Mouse (Mus musculus) MEL (cell line): Measurements from ENCODE around the gene Htatip2. TPM values are rescaled to one million over a fixed set of nuclear protein-coding genes. Genes with fewer than 3 reads are reported as not detected.

Experiments
- DNase-seq: peaks from one replicate; pipeline ENCODE4 v3.0.0; 2011; ENCODE audit warnings: low read depth, low spot score
- H3K27ac ChIP-seq: 2 replicates; pipeline ENCODE4 v1.5.1; 2012; ENCODE audit warnings: low read depth, mild to moderate bottlenecking, control low read depth, low read length, moderate library complexity; ENCODE audit not compliant: control insufficient read depth
- H3K27me3 ChIP-seq, 2 experiments: fragments of 150-350 bp in 1 of 2; sonication (generic) in 1 of 2; 2 replicates each; pipeline ENCODE4 v1.6.1; 2012; ENCODE audit warnings: low read length in 2 of 2, mild to moderate bottlenecking in 2 of 2, improper control_type of control experiment in 1 of 2, moderate library complexity in 1 of 2; ENCODE audit not compliant: insufficient read depth in 2 of 2, control insufficient read depth in 1 of 2
- H3K36me3 ChIP-seq, 2 experiments: 2 replicates each; pipeline ENCODE4 v1.6.1; 2012 to 2014; ENCODE audit warnings: low read length in 2 of 2, improper control_type of control experiment in 1 of 2, inconsistent platforms in 1 of 2, mild to moderate bottlenecking in 1 of 2; ENCODE audit not compliant: insufficient read depth in 2 of 2, control insufficient read depth in 1 of 2
- H3K4me1 ChIP-seq, 2 experiments: fragments of 150-350 bp in 1 of 2; sonication (generic) in 1 of 2; 2 replicates each; pipeline ENCODE4 v1.6.1; 2012; ENCODE audit warnings: low read length in 2 of 2, improper control_type of control experiment in 1 of 2, mild to moderate bottlenecking in 1 of 2; ENCODE audit not compliant: insufficient read depth in 2 of 2, control insufficient read depth in 1 of 2
- H3K4me3 ChIP-seq, 2 experiments: fragments of 150-350 bp in 1 of 2; sonication (generic) in 1 of 2; 2 replicates each; pipeline ENCODE4 v1.5.1; 2012; ENCODE audit warnings: low read depth in 2 of 2, low read length in 2 of 2, mild to moderate bottlenecking in 2 of 2, moderate library complexity in 2 of 2, control low read depth in 1 of 2, improper control_type of control experiment in 1 of 2; ENCODE audit not compliant: control insufficient read depth in 1 of 2, insufficient read depth in 1 of 2
- H3K79me2 ChIP-seq: 2 replicates; pipeline ENCODE4 v1.6.1; 2012; ENCODE audit warnings: mild to moderate bottlenecking, low read length, moderate library complexity; ENCODE audit not compliant: control insufficient read depth, poor library complexity, insufficient read depth
- H3K9ac ChIP-seq: 2 replicates; pipeline ENCODE4 v1.6.1; 2012; ENCODE audit warnings: low read depth, mild to moderate bottlenecking, control low read depth, low read length, moderate library complexity; ENCODE audit not compliant: control insufficient read depth, poor library complexity, severe bottlenecking
- H3K9me3 ChIP-seq: fragments of 150-350 bp; sonication (generic); replicated peaks from 2 replicates; pipeline ENCODE4 v1.6.1; 2012; ENCODE audit warnings: mild to moderate bottlenecking, low read length, improper control_type of control experiment, moderate library complexity; ENCODE audit not compliant: insufficient read depth
- BHLHE40 ChIP-seq: IDR thresholded peaks from 2 replicates; pipeline ENCODE4 v1.6.1; 2012; ENCODE audit warnings: low read depth, mild to moderate bottlenecking, inconsistent platforms, low read length, improper control_type of control experiment, borderline replicate concordance
- CHD1 ChIP-seq: IDR thresholded peaks from 2 replicates; pipeline ENCODE4 v1.6.1; 2012; ENCODE audit warnings: low read depth, mild to moderate bottlenecking, inconsistent platforms, low read length, improper control_type of control experiment
- CHD2 ChIP-seq: IDR thresholded peaks from 2 replicates; pipeline ENCODE4 v1.6.1; 2011; ENCODE audit warnings: low read length, improper control_type of control experiment
- CTCF ChIP-seq, 3 experiments: IDR thresholded peaks in 2 of 3; conservative IDR thresholded peaks in 1 of 3; 2 replicates each; pipeline ENCODE4 v1.5.1; 2011 to 2012; ENCODE audit warnings: low read length in 3 of 3, low read depth in 2 of 3, mild to moderate bottlenecking in 2 of 3, improper control_type of control experiment in 1 of 3, inconsistent platforms in 1 of 3, mixed read lengths in 1 of 3, moderate library complexity in 1 of 3; ENCODE audit not compliant: control insufficient read depth in 1 of 3, insufficient read depth in 1 of 3, poor library complexity in 1 of 3, severe bottlenecking in 1 of 3
- E2F4 ChIP-seq: IDR thresholded peaks from 2 replicates; pipeline ENCODE4 v1.6.1; 2011; ENCODE audit warnings: low read depth, low read length, improper control_type of control experiment, borderline replicate concordance
- ELF1 ChIP-seq: IDR thresholded peaks from 2 replicates; pipeline ENCODE4 v1.6.1; 2014; ENCODE audit warnings: low read depth, mild to moderate bottlenecking, inconsistent platforms, low read length, improper control_type of control experiment, moderate library complexity
- EP300 ChIP-seq, 2 experiments: IDR thresholded peaks; 2 replicates each; pipeline ENCODE4 v1.6.1; 2011; ENCODE audit warnings: improper control_type of control experiment in 2 of 2, low read length in 2 of 2, low read depth in 1 of 2, mild to moderate bottlenecking in 1 of 2
- ETS1 ChIP-seq: IDR thresholded peaks from 2 replicates; pipeline ENCODE4 v1.6.1; 2012; ENCODE audit warnings: low read depth, mild to moderate bottlenecking, inconsistent platforms, low read length, improper control_type of control experiment, moderate library complexity
- GABPA ChIP-seq: IDR thresholded peaks from 2 replicates; pipeline ENCODE4 v1.6.1; 2012; ENCODE audit warnings: low read depth, mild to moderate bottlenecking, inconsistent platforms, low read length, improper control_type of control experiment, moderate library complexity
- GATA1 ChIP-seq: IDR thresholded peaks from 2 replicates; pipeline ENCODE4 v1.6.1; 2011; ENCODE audit warnings: low read depth, low read length, improper control_type of control experiment
- JUND ChIP-seq: IDR thresholded peaks from 2 replicates; pipeline ENCODE4 v1.6.1; 2011; ENCODE audit warnings: low read depth, mild to moderate bottlenecking, improper control_type of control experiment, low read length
- MAFK ChIP-seq: IDR thresholded peaks from 2 replicates; pipeline ENCODE4 v1.6.1; 2011; ENCODE audit warnings: low read depth, mild to moderate bottlenecking, low read length, improper control_type of control experiment, borderline replicate concordance
- MAX ChIP-seq: IDR thresholded peaks from 2 replicates; pipeline ENCODE4 v1.6.1; 2011; ENCODE audit warnings: low read length, improper control_type of control experiment
- MAZ ChIP-seq: IDR thresholded peaks from 2 replicates; pipeline ENCODE4 v1.6.1; 2012; ENCODE audit warnings: low read depth, mild to moderate bottlenecking, inconsistent platforms, low read length, improper control_type of control experiment
- MEF2A ChIP-seq: IDR thresholded peaks from 2 replicates; pipeline ENCODE4 v1.6.1; 2014; ENCODE audit warnings: low read depth, mild to moderate bottlenecking, inconsistent platforms, low read length, improper control_type of control experiment; ENCODE audit not compliant: poor library complexity, insufficient replicate concordance, severe bottlenecking; ENCODE audit errors: extremely low read depth
- MXI1 ChIP-seq: IDR thresholded peaks from 2 replicates; pipeline ENCODE4 v1.6.1; 2011; ENCODE audit warnings: mild to moderate bottlenecking, low read depth, low read length, improper control_type of control experiment
- MYB ChIP-seq: IDR thresholded peaks from 2 replicates; pipeline ENCODE4 v1.6.1; 2011; ENCODE audit warnings: mild to moderate bottlenecking, low read depth, low read length, improper control_type of control experiment
- MYC ChIP-seq: IDR thresholded peaks from 2 replicates; pipeline ENCODE4 v1.6.1; 2011; ENCODE audit warnings: low read depth, mild to moderate bottlenecking, low read length, improper control_type of control experiment, moderate library complexity
- NELFE ChIP-seq: IDR thresholded peaks from 2 replicates; pipeline ENCODE4 v1.6.1; 2011; ENCODE audit warnings: low read depth, low read length, improper control_type of control experiment
- POLR2A ChIP-seq, 2 experiments: IDR thresholded peaks; 2 replicates each; pipeline ENCODE4 v1.6.1; 2011 to 2012; ENCODE audit warnings: low read length in 2 of 2, mild to moderate bottlenecking in 2 of 2, control low read depth in 1 of 2, improper control_type of control experiment in 1 of 2, low read depth in 1 of 2, moderate library complexity in 1 of 2; ENCODE audit not compliant: control insufficient read depth in 1 of 2, insufficient read depth in 1 of 2, poor library complexity in 1 of 2
- POLR2AphosphoS2 ChIP-seq: IDR thresholded peaks from 2 replicates; pipeline ENCODE4 v1.6.1; 2011; ENCODE audit warnings: low read length, improper control_type of control experiment
- POLR2AphosphoS5 ChIP-seq: IDR thresholded peaks from 2 replicates; pipeline ENCODE4 v1.6.1; 2012; ENCODE audit warnings: low read depth, borderline replicate concordance, mild to moderate bottlenecking, inconsistent platforms, low read length, moderate library complexity, mixed read lengths
- RAD21 ChIP-seq: IDR thresholded peaks from 2 replicates; pipeline ENCODE4 v1.6.1; 2011; ENCODE audit warnings: mild to moderate bottlenecking, low read depth, low read length, improper control_type of control experiment
- RCOR1 ChIP-seq: IDR thresholded peaks from 2 replicates; pipeline ENCODE4 v1.6.1; 2012; ENCODE audit warnings: low read depth, mild to moderate bottlenecking, inconsistent platforms, low read length, improper control_type of control experiment
- SIN3A ChIP-seq: IDR thresholded peaks from 2 replicates; pipeline ENCODE4 v1.6.1; 2012; ENCODE audit warnings: low read length, improper control_type of control experiment, inconsistent platforms
- SMC3 ChIP-seq: IDR thresholded peaks from 2 replicates; pipeline ENCODE4 v1.6.1; 2011; ENCODE audit warnings: low read depth, low read length, improper control_type of control experiment
- TAL1 ChIP-seq: IDR thresholded peaks from 2 replicates; pipeline ENCODE4 v1.6.1; 2012; ENCODE audit warnings: mild to moderate bottlenecking, inconsistent platforms, low read length, moderate library complexity, mixed read lengths
- TBP ChIP-seq: IDR thresholded peaks from 2 replicates; pipeline ENCODE4 v1.8.0; 2011; ENCODE audit warnings: low read depth, low read length, improper control_type of control experiment
- TCF12 ChIP-seq: IDR thresholded peaks from 2 replicates; pipeline ENCODE4 v1.6.1; 2014; ENCODE audit warnings: low read depth, mild to moderate bottlenecking, inconsistent platforms, low read length, improper control_type of control experiment, moderate library complexity
- UBTF ChIP-seq: IDR thresholded peaks from 2 replicates; pipeline ENCODE4 v1.6.1; 2012; ENCODE audit warnings: low read depth, mild to moderate bottlenecking, inconsistent platforms, low read length, improper control_type of control experiment, moderate library complexity, borderline replicate concordance; ENCODE audit not compliant: insufficient read depth
- USF1 ChIP-seq: IDR thresholded peaks from 2 replicates; pipeline ENCODE4 v1.6.1; 2014; ENCODE audit warnings: low read depth, mild to moderate bottlenecking, inconsistent platforms, low read length, improper control_type of control experiment, moderate library complexity
- ZC3H11A ChIP-seq: IDR thresholded peaks from 2 replicates; pipeline ENCODE4 v1.6.1; 2012; ENCODE audit warnings: low read depth, mild to moderate bottlenecking, inconsistent platforms, low read length, improper control_type of control experiment
- ZKSCAN1 ChIP-seq: IDR thresholded peaks from 2 replicates; pipeline ENCODE4 v1.6.1; 2012; ENCODE audit warnings: low read depth, mild to moderate bottlenecking, inconsistent platforms, low read length, improper control_type of control experiment, moderate library complexity
- ZNF384 ChIP-seq: IDR thresholded peaks from 2 replicates; pipeline ENCODE4 v1.6.1; 2012; ENCODE audit warnings: low read depth, mild to moderate bottlenecking, inconsistent platforms, low read length, improper control_type of control experiment
- polyA plus RNA-seq, 2 experiments: library from polyadenylated mRNA; stranded (reverse) in 1 of 2; unstranded in 1 of 2; fragments of >175 nt in 1 of 2; fragments of >200 nt in 1 of 2; gene quantifications; 2 replicates each; pipeline versions ENCODE4 v1.2.1 to v1.2.4; 2012; ENCODE audit warnings: low replicate concordance in 2 of 2, low read depth in 1 of 2; ENCODE audit not compliant: insufficient read length in 2 of 2, insufficient read depth in 1 of 2, missing spikeins in 1 of 2
- total RNA-seq: library from RNA; depleted of rRNA; stranded (reverse); fragments of 300-350 nt; gene quantifications from 2 replicates; pipeline ENCODE4 v1.2.3, GENCODE M21; 2012

Gene Htatip2
- total and polyA plus RNA-seq, 3 experiments = 22.5 to 37.8 TPM; not detected in 1

DNA sequence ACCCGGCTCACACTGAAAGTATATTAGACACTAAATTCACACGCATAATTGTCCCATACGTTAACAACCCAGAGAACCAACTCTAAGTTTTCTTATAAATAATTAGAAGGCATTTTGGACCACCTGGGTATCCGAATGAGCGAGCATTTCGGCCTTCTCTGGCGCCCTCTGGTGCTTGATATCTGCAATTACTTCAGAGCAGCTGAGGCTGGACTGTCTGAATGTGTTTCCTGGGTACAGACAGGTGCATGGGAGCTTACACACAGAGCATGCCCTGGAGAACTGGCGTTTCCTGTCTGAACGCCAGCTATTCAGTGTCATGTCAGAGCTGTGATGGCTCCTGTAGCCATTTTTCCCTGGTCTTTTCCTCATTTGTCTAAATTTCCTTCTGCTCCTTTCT lies 4.1 kb upstream of the Htatip2 start (continued):
- TF ChIP-seq NELFE (no peak), ETS1 (no peak), ZNF384 (no peak), RAD21 (peak; percentile 45), MYC (0 out of 2 replicates have a peak, but pooled peaks have one; percentile 18), MAFK (no peak), BHLHE40 (no peak), MXI1 (peak; percentile 49), TBP (0 out of 2 replicates have a peak, but pooled peaks have one; percentile 26), ZKSCAN1 (no peak), TAL1 (no peak), UBTF (no peak), SMC3 (peak; percentile 76), POLR2AphosphoS5 (no peak), TCF12 (no peak)

DNA sequence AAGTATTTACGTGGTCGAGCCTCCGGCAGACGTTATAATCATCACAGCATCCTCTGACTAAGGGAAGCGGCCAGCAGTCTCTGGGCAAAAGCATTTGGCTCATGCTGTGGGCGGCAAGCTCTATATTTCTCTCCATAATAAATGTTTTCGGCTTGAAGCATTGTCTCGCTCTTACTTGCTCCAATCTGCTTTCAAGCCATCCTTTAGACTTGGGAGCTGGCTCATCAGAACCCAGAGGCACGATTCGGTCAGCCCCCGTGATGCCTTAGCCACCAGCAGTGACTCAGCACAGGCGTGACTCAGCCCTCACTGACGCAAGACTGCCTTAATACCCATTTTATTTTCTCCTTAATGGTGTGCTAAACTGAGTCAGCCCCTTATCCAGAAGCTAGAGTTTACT lies 3.7 kb downstream of the Htatip2 start:
- Histone ChIP-seq H3K4me1 (peaks cover 36 to 53% of the 10 kb centered on the region in 2 experiments), H3K27ac (peak overlapping the region; percentile 97), H3K36me3 (peaks cover 33 to 50% of the 10 kb centered on the region in 2 experiments), H3K9ac (peak overlapping the region; percentile 78), H3K4me3 (peak overlapping the region; percentile 25 to 30; a peak in 3 of 4 replicates), H3K9me3 (no peaks in the 10 kb centered on the region), H3K79me2 (peaks cover 25% of the 10 kb centered on the region), H3K27me3 (no peaks in the 10 kb centered on the region)
- peak; percentile 93 for DNase-seq
- TF ChIP-seq MAX (peak; percentile 69; the same call in 1 of the 2 replicates), GABPA (peak; percentile 95), BHLHE40 (peak; percentile 79; the same call in 1 of the 2 replicates), TCF12 (peak; percentile 60), ZKSCAN1 (no peak), ZC3H11A (no peak), ZNF384 (no peak), JUND (peak; percentile 89; the same call in 1 of the 2 replicates), USF1 (peak; percentile 57), SMC3 (no peak), MAZ (peak; percentile 30; the same call in 1 of the 2 replicates), MXI1 (peak; percentile 68), MAFK (peak; percentile 84), TAL1 (no peak), POLR2AphosphoS2 (no peak; the same call in 1 of the 2 replicates), E2F4 (no peak), MEF2A (no peak), SIN3A (peak; percentile 74), EP300 (IDR thresholded peaks at IDR 0.05; ENCODE audit: low read depth in 1 of 2, low read length in 2 of 2) (peak; percentile 62 to 81; a peak in 3 of 4 replicates), MYB (no peak), RAD21 (no peak), POLR2AphosphoS5 (no peak), UBTF (no peak), MYC (peak; percentile 56), GATA1 (no peak), NELFE (peak; percentile 50), RCOR1 (no peak), ELF1 (no peak), CHD1 (no peak), CHD2 (no peak), POLR2A (IDR thresholded peaks at IDR 0.05; ENCODE audit: control insufficient read depth in 1 of 2, insufficient read depth in 1 of 2, low read depth in 1 of 2, low read length in 2 of 2, poor library complexity in 1 of 2) (peak in 1 of 2 experiments; percentile 42; a peak in 1 of 4 replicates), CTCF (IDR thresholded peaks at IDR 0.05 in 2 of 3, conservative IDR thresholded peaks at IDR 0.05 in 1 of 3; ENCODE audit: control insufficient read depth in 1 of 3, insufficient read depth in 1 of 3, low read depth in 2 of 3, low read length in 3 of 3, poor library complexity in 1 of 3, severe bottlenecking in 1 of 3) (no peak)
